Mouse (Mus musculus) stomach, embryonic 16.5 days (tissue): Measurements from ENCODE around the gene Slc6a21. TPM values are rescaled to one million over a fixed set of nuclear protein-coding genes. Genes with fewer than 3 reads are reported as not detected.

Experiments
- ATAC-seq: fragments of 200-750 bp; cut with Nextera tagmentation; 2 replicates; pipeline ENCODE4 v1.8.0; 2017; ENCODE audit warnings: moderate number of reproducible peaks, moderate TSS enrichment; ENCODE audit not compliant: insufficient read depth, low FRiP score
- H3K27ac ChIP-seq: fragments of 300-500 bp; sonication (generic); 2 replicates; pipeline ENCODE4 v1.5.1; 2014; ENCODE audit warnings: low read length
- H3K27me3 ChIP-seq: fragments of 300-500 bp; sonication (generic); 2 replicates; pipeline ENCODE4 v1.6.1; 2014; ENCODE audit warnings: low read length, control low read depth, mixed read lengths; ENCODE audit not compliant: control insufficient read depth, insufficient read depth
- H3K36me3 ChIP-seq: fragments of 300-500 bp; sonication (generic); 2 replicates; pipeline ENCODE4 v1.6.1; 2014; ENCODE audit warnings: low read length; ENCODE audit not compliant: control insufficient read depth, insufficient read depth
- H3K4me1 ChIP-seq: fragments of 300-500 bp; sonication (generic); 2 replicates; pipeline ENCODE4 v1.6.1; 2014; ENCODE audit warnings: low read length, control low read depth, mixed read lengths; ENCODE audit not compliant: control insufficient read depth, insufficient read depth
- H3K4me2 ChIP-seq: fragments of 300-500 bp; sonication (generic); 2 replicates; pipeline ENCODE4 v1.6.1; 2014; ENCODE audit warnings: low read depth, low read length, mixed read lengths
- H3K4me3 ChIP-seq: fragments of 300-500 bp; sonication (generic); replicated peaks from 2 replicates; pipeline ENCODE4 v1.5.1; 2014; ENCODE audit warnings: mild to moderate bottlenecking, low read length
- H3K9ac ChIP-seq: fragments of 300-500 bp; sonication (generic); 2 replicates; pipeline ENCODE4 v1.6.1; 2014; ENCODE audit warnings: low read length
- H3K9me3 ChIP-seq: fragments of 300-500 bp; sonication (generic); replicated peaks from 2 replicates; pipeline ENCODE4 v1.6.1; 2016; ENCODE audit warnings: low read length, control low read depth; ENCODE audit not compliant: control insufficient read depth
- WGBS: fragments of 180-500 bp; shearing (Covaris S2); extraction: QIAGEN DNeasy Blood & Tissue Kit; methylation state at CpG from one replicate; pipeline ENCODE4 v1.1.7; 2014; 5-methylcytosine and 5-hydroxymethylcytosine counted together
- polyA plus RNA-seq: library from polyadenylated mRNA; unstranded; fragments of >200 nt; fragmentation: Nextera tagmentation; extraction: Ambion mirVana; gene quantifications from 2 replicates; pipeline ENCODE4 v1.2.1, GENCODE M21; 2015

The Slc6a21 gene
- polyA plus RNA-seq, 1 experiment from 2014 or later, result not detected

DNA sequence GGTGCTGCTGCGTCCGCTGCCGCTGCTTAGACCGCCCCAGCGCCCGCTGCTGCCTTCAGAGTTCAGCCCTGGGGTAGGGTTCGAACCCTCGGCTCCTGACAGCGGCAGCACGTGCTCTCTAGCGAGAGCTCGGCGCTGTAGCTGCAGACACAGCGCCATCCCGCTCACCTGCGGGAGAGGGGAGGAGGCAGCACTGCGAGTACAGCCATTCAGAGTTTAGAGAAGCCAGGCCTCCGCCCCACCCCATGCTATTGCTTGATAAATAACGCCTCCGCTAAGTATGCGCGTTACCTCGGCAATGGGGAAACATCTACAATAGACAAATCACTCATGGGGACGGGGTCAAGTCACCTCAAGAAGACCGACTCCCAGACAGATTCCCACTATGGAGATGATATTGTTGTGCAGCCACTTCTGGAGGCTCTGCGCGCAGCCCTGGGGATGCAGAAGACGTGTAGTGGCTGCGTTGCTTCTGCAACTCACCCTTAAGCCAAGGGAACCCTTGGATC, 42.9 kb upstream of the Slc6a21 start:
- peaks cover 9% of the 10 kb centered on the region; the same call in 1 of the 2 replicates for H3K36me3 ChIP-seq
- H3K4me3 ChIP-seq, result peak overlapping the region; percentile 28; the same call in 1 of the 2 replicates
- H3K27ac ChIP-seq, result peak overlapping the region; percentile 43; the same call in 1 of the 2 replicates
- ATAC-seq, result no peak; the same call in 1 of the 2 replicates
- H3K9me3 ChIP-seq, result no peaks in the 10 kb centered on the region
- peaks cover 8% of the 10 kb centered on the region for H3K27me3 ChIP-seq
- H3K4me1 ChIP-seq, result peaks cover 23% of the 10 kb centered on the region
- 16% methylated on average over 29 of the region's 29 CpGs for WGBS
- peak overlapping the region; percentile 51 for H3K4me2 ChIP-seq
- H3K9ac ChIP-seq, result peak overlapping the region; percentile 44; the same call in 1 of the 2 replicates

- Histone ChIP-seq H3K9ac (peak overlapping the region; percentile 62), H3K4me3 (peak overlapping the region; percentile 28), H3K27ac (peak overlapping the region; percentile 43; the same call in 1 of the 2 replicates), H3K4me1 (peaks cover 23% of the 10 kb centered on the region), H3K9me3 (no peaks in the 10 kb centered on the region), H3K4me2 (peak overlapping the region; percentile 51), H3K27me3 (peaks cover 8% of the 10 kb centered on the region), H3K36me3 (peaks cover 3% of the 10 kb centered on the region; the same call in 1 of the 2 replicates)
- peak; percentile 69 for ATAC-seq
- WGBS, result 6% methylated on average over 21 of the region's 21 CpGs
Measured at GRCm38 (mm10) chr7:45234922-45235571, 42.3 kb upstream of the Slc6a21 start.

GRCm38 (mm10) chr7:45235656-45236180, 41.6 kb upstream of the Slc6a21 start:
- peaks cover 23% of the 10 kb centered on the region for H3K4me1 ChIP-seq
- H3K27me3 ChIP-seq, result peaks cover 8% of the 10 kb centered on the region
- no peaks in the 10 kb centered on the region for H3K9me3 ChIP-seq
- no peak overlapping the region for H3K27ac ChIP-seq
- peaks cover 3% of the 10 kb centered on the region; the same call in 1 of the 2 replicates for H3K36me3 ChIP-seq
- H3K4me2 ChIP-seq, result peak overlapping the region; percentile 51
- H3K4me3 ChIP-seq, result peak overlapping the region; percentile 28
- peak overlapping the region; percentile 62 for H3K9ac ChIP-seq
- no peak; the same call in 1 of the 2 replicates for ATAC-seq
- WGBS, result 37% methylated on average over 17 of the region's 17 CpGs

DNA sequence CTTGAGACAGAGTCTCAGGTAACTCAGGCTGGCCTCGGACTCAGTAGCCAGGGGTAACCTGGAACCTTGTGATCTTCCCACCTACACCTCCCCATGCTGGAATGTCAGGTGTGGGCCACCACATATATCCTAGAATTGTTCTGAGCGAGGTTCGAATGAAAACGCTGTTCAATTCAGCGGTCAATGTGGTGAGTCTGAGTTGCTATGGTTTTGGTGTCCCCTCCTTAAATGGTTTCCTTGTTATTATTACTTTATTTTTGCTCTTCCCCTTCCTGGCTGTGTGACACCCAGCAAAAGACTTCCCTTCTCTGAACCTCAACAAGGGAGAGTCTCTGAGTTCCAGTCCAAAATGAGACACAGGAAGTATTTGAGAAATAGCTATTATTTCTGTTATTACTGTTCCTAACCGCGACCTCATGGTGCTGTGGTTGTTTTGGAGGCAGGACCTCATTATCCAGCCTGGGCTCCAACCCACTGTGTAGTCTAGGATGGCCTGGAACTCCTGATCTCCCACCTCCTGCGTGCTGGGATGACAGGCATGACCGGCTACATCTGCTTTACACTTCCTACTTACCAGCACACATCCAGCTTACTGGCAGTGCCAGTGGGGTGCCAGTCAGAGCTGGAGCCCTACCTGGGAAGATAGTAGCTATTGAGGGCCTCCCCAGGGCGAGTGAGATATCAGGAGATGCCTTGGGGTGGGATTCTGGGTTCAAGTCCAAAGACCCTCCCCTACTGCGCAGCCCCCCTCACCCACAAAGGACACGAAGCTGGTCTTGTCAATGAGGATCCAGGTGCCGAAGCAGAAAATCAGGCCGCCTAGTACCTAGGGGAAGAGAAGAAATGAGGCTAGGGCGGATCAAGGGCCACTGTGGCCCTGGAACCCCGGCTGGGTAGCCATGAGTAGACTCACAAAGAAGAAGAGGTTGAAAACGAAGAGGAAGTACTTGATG, 39.3 kb upstream of the Slc6a21 start:
- Histone ChIP-seq H3K9me3 (no peaks in the 10 kb centered on the region), H3K4me1 (peaks cover 28% of the 10 kb centered on the region), H3K36me3 (no peaks in the 10 kb centered on the region), H3K4me3 (no peak overlapping the region), H3K27me3 (peaks cover 13% of the 10 kb centered on the region), H3K9ac (no peak overlapping the region), H3K27ac (peak overlapping the region; percentile 26; the same call in 1 of the 2 replicates), H3K4me2 (no peak overlapping the region)
- WGBS, result 71% methylated on average over 17 of the region's 17 CpGs
- no peak for ATAC-seq

DNA sequence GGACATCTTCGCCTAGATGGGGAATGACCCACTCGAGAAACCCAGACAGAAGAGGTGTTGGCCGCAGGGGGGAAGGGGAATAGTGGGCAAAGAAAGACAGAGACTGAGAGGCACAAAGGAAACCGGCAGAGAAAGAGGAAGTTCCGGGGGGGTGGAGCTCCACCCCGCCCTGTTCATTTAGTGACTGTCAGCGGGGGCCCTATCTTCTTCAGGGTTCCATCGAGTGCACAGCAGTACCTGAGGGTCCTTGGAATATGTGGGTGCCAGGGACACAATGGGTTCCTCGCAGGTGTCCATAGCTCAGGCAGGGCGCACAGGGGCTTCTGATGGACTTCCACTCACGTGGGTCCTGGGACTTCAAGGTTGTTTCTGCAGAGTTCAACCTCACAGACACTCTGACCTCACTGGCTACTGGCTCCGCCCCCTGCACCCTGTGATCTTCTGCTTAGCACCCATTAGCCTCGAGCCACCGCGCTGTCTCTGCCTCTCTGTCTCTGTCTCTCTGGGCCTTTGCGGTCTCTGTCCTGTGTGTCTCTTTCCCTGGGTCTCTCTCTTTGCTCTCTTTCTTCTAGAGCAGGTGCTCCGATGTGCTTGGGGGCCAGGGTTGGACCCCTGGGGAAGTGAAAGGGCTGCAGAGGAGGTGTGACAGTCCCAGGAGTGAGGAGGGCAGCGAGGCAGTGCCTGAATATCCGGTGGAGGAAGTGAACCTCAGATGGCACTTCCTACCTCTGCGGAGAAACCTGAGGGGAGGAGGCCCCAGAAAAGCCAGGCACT, 38.4 kb upstream of the Slc6a21 start, which contains the start of gene Cd37:
Gene Cd37, minus strand, starts transcription at position 393 of the 774 bp plus-strand sequence.
- Histone ChIP-seq H3K27me3 (peaks cover 13% of the 10 kb centered on the region), H3K36me3 (no peaks in the 10 kb centered on the region), H3K4me2 (no peak within 1 kb of the TSS), H3K4me1 (peaks cover 22% of the 10 kb centered on the region), H3K9me3 (no peaks in the 10 kb centered on the region), H3K4me3 (no peak within 1 kb of the TSS), H3K27ac (peak within 1 kb of the TSS; percentile 26; the same call in 1 of the 2 replicates), H3K9ac (no peak within 1 kb of the TSS)
- ATAC-seq, result no peak
- 41% methylated on average over 20 of the region's 20 CpGs for WGBS

DNA sequence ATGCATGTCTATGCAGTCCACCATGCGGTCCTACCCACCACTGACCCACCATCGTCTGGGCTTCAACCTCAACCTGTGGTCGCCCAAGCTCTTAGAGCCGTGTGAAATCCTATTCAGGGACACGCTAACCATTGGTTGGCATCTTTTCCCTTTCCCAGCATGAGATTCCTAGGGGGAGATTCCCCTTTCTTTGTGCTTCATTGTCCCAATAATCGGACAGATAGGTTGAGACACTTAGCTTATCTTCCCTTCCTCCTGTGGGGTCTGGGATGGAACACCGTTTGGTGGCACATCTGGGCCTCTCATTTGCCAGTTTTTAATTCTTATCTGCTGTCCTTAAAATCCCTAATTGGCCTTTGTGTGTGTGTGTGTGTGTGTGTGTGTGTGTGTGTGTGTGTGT, 37.2 kb upstream of the Slc6a21 start:
- H3K9ac ChIP-seq, result no peak overlapping the region
- no peaks in the 10 kb centered on the region for H3K9me3 ChIP-seq
- H3K36me3 ChIP-seq, result no peaks in the 10 kb centered on the region
- H3K4me2 ChIP-seq, result no peak overlapping the region
- H3K4me3 ChIP-seq, result no peak overlapping the region
- peaks cover 13% of the 10 kb centered on the region for H3K4me1 ChIP-seq
- WGBS, result 89% methylated on average over 7 of the region's 7 CpGs
- ATAC-seq, result no peak
- H3K27me3 ChIP-seq, result peaks cover 13% of the 10 kb centered on the region
- no peak overlapping the region for H3K27ac ChIP-seq

DNA sequence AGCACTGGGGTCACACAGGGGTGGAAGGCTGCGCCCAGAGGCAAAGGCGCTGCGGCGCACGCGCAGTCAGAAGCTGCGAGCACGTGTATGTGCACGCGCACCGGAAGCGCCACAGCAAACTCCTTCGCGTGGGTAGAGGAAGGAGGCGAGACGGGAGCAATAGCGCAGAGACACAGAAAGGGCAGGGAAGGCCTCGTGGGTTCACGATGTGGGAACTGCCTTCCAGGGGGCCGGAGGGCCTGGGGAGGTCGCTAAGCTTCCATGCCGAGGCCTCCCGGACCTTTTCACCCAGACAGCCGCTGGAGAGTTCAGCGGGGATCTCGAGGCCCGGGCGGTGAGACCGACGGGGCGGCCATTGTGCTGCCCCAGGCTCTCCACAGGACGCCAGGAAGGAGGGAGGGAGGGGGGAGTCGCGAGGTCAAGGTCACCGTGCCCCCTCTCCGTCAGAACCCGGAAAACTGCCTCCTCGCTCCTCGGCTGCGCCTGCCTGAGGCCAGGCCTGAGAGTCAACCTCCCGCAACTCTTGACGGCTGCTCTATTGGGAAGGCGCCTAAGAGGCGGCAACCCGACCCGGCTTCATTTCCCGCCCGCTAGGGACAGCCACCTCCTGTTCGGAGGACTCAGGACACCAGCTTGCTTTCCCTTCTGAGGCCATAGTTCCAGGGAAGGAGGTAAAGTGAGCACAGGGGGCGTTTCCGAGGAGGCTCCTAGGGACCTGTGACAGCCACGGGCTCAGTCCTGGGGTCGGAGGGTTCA, 36.5 kb upstream of the Slc6a21 start, which contains the start of gene Slc6a16:
Gene Slc6a16, plus strand, starts transcription at position 453 of the 756 bp plus-strand sequence.
- H3K9ac ChIP-seq, result peak within 1 kb of the TSS; percentile 63
- WGBS, result 16% methylated on average over 43 of the region's 53 CpGs
- ATAC-seq, result 0 out of 2 replicates have a peak, but pooled peaks have one; percentile 41

More for the DNA sequence above, 36.5 kb upstream of the Slc6a21 start, which contains the start of gene Slc6a16:
- H3K4me3 ChIP-seq, result peak within 1 kb of the TSS; percentile 25
- H3K27ac ChIP-seq, result no peak within 1 kb of the TSS
- peaks cover 13% of the 10 kb centered on the region for H3K27me3 ChIP-seq
- peaks cover 7% of the 10 kb centered on the region for H3K4me1 ChIP-seq
- no peaks in the 10 kb centered on the region for H3K9me3 ChIP-seq
- H3K4me2 ChIP-seq, result peak within 1 kb of the TSS; percentile 56
- no peaks in the 10 kb centered on the region for H3K36me3 ChIP-seq
